Mouse (Mus musculus): Measurements from ENCODE around the gene Derl3.

Gene Derl3

GRCm38 (mm10) chr10:75913013-75913589 is 19.9 kb downstream of the Derl3 start:
- no peak for DNase-seq (ENCODE audit: low read depth, low spot score)

GRCm38 (mm10) chr10:75915557-75915956 is 22.3 kb downstream of the Derl3 start:
- no peak for DNase-seq (ENCODE audit: low read depth, low spot score)

GRCm38 (mm10) chr10:75916840-75917239 is 23.6 kb downstream of the Derl3 start:
- DNase-seq (ENCODE audit: low read depth, low spot score): no peak

GRCm38 (mm10) chr10:75919026-75919425 is 25.8 kb downstream of the Derl3 start:
- DNase-seq (ENCODE audit: low read depth, low spot score): no peak

- DNase-seq (ENCODE audit: low read depth, low spot score): peak; percentile 95
These were observed 28.0 kb downstream of the Derl3 start, which contains the start of gene Smarcb1 for GRCm38 (mm10) chr10:75921026-75921725. Gene Smarcb1, minus strand, starts transcription at chr10:75921617.

DNA sequence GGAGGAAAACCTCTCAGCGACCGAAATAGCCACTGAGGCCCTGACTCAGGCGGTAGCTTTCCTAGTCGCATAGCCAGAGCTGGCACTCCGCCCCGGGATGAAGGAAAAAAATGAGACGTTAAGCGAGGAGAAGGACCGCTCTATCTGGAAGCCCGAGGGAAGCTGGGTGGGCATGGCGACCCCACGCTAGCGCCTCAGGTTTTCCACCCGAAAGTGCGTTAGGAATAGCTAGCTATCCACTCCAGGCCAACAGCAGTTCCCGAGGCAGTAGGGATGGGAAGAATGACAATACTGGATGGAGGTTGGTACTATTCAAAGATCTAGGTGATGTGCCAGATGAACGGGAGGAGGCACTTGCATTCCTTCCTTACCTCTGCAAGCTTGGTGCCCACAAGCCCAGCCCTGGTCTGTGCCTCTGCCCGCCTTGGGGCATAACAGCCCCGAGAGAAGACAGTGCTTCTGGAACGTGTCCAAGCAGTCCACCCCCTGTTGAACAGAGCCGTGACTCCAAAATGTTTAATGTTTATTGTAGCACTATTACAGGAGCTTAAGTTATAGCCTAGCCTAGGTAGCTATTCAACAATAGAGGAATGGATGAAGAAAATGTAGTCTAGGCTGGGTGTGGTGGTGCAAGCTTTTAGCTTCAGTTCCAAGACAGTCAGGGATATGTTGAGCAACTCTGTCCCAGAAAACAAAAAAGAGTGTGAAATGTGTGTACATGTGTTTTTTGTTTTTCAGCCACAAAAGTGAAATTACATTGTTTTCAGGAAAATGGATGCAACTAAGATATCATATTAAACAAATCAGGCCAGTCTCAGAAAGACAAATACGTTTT is 28.7 kb downstream of the Derl3 start:
- DNase-seq (ENCODE audit: low read depth, low spot score): no peak

DNA sequence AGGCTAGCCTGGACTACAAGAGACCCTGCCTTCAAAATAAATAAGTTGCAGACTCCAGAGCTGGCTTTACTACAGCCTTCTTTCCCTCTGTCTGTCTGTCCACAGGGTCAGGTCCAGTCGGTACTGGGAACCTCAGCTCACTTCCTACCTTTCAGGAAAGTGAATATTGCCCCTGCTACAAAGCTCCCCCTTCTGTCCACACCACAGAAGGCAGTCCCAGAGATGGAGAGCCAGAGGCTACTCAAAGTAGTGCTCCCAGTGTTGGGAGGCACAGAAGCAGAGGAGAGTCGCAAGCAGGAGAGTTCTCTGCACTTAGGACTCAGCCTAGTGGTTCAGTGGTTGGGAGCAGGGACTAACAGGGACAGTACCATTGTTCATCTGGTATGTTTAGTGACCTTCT is 31.1 kb downstream of the Derl3 start:
- peak; percentile 21 for DNase-seq (ENCODE audit: low read depth, low spot score)

GRCm38 (mm10) chr10:75926396-75926795 is 33.2 kb downstream of the Derl3 start:
- no peak for DNase-seq (ENCODE audit: low read depth, low spot score)

GRCm38 (mm10) chr10:75930304-75930703 is 37.1 kb downstream of the Derl3 start:
- DNase-seq (ENCODE audit: low read depth, low spot score): no peak

DNA sequence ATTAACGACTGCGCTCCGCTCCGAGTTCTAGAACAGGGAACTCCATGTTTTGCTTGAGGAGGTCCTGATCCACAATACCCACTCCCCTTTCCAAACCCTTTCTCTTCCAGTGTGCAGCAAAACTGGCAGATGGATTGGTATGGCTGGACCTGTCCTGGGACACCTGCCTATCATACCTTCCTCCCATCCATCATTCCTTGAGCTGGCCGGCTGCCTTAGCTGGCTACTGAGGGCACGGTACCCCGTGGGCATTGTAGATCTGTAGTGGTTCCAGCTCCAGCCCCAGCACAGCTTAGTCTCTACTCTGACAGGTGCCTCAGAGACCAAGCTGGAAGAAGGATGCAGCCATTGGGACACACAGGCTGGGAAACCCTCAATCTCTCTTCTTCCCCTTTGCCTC is 38.1 kb downstream of the Derl3 start:
- no peak for DNase-seq (ENCODE audit: low read depth, low spot score)

- no peak for DNase-seq (ENCODE audit: low read depth, low spot score)
These were observed 39.0 kb downstream of the Derl3 start for GRCm38 (mm10) chr10:75932081-75932678.

- DNase-seq (ENCODE audit: low read depth, low spot score): no peak
These were observed 39.7 kb downstream of the Derl3 start, which contains the start of gene Chchd10 for GRCm38 (mm10) chr10:75932891-75933290. Gene Chchd10, plus strand, starts transcription at chr10:75933130.

GRCm38 (mm10) chr10:75934991-75935390 is 41.8 kb downstream of the Derl3 start:
- no peak for DNase-seq (ENCODE audit: low read depth, low spot score)

DNA sequence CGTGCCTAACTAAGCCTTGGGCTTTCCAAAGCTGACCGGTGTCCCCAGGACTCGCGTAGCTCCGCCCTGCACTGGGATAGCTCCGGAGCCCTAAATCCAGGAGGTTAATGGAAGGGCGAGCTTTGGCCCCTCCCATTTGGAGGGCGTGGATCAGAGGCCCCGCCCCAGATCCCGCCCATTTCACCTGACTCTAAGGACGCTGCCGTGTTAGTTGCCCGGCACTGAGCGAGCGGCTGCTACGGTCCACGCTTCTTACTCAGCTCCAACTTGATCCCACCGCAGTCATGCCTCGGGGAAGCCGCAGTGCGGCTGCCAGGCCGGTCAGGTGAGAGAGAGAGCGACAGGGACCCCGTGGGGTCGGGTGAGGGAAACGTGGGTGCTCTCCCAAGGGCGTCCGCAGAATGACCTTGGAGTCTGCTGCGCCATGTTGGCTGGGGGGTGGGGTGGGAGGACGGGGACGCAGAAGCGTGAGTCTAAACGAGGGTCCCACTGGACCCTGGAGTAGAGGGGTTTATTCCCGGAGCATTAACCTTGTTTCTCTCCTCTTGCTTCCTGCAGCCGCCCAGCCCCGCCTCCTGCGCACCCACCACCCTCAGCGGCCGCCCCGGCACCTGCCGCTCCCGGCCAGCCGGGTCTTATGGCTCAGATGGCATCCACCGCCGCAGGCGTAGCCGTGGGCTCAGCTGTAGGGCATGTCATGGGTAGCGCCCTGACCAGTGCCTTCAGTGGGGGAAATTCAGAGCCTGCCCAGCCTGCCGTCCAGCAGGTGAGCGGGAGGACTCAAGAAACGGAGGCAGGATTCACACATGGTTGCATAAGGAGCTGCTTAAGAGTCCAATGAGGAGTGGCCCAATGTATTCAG is 42.7 kb downstream of the Derl3 start, which contains the start of gene Mmp11:
Mmp11 (minus strand) TSS at position 817 of the 862 bp plus-strand sequence.
- peak; percentile 89 for DNase-seq (ENCODE audit: low read depth, low spot score)

GRCm38 (mm10) chr10:75936909-75937667 is 43.9 kb downstream of the Derl3 start:
- DNase-seq (ENCODE audit: low read depth, low spot score): peak; percentile 45

GRCm38 (mm10) chr10:75937851-75938643 is 44.8 kb downstream of the Derl3 start:
- DNase-seq (ENCODE audit: low read depth, low spot score): peak; percentile 53

- DNase-seq (ENCODE audit: low read depth, low spot score): no peak
These were observed 46.4 kb downstream of the Derl3 start for GRCm38 (mm10) chr10:75939481-75940234.

- DNase-seq (ENCODE audit: low read depth, low spot score): no peak
These were observed 47.3 kb downstream of the Derl3 start, which contains the start of gene Gm867 for GRCm38 (mm10) chr10:75940520-75940919. Gene Gm867, minus strand, starts transcription at chr10:75940672.
